Mouse (Mus musculus): ENCODE results near the gene Csmd2.

The Csmd2 gene

DNA sequence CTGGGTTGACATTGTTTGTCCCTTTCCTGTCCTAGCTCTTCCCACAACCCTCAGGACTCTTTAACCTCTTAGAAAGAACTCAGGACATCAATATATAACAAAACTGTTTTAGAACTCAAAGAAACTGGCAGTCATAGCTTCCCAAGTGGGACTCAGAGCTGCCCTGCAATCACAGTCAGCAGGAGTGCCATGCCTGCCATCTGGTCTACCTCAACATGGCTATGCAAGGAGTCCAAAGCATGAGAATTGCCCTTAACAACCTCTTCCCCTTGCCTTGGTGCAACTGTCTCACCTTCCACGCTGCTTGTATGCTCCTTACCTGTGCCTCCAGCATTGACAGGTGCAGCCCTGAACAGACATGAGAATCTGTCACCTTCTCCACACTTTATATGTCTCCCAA, 415.0 kb downstream of the Csmd2 start:
- DNase-seq (ENCODE audit: extremely low read depth, low read depth, low spot score) = no peak

DNA sequence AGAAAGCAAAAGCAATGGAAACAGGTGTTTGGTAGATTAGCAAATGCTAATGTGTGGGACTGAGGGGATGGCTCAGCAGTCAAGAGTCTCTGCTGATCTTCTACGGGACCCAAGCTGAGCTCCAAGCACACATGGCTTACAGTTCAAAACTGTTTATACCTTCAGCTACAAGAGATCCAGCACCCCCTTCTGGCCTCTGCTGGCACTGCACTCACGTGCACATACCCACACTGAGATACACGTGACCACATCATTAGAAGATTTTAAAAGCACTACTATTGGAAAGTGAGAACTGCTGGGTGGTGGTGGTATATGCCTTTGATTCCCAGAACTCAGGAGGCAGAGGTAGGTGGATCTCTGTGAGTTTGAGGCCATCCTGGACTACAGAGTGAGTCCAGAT, 417.9 kb downstream of the Csmd2 start:
- DNase-seq (ENCODE audit: extremely low read depth, low read depth, low spot score) = no peak

- DNase-seq (ENCODE audit: extremely low read depth, low read depth, low spot score) = no peak
These were observed 419.6 kb downstream of the Csmd2 start for GRCm38 (mm10) chr4:128407084-128407845.

GRCm38 (mm10) chr4:128411941-128412630, 424.4 kb downstream of the Csmd2 start:
- DNase-seq (ENCODE audit: extremely low read depth, low read depth, low spot score) = no peak

- no peak for DNase-seq (ENCODE audit: extremely low read depth, low read depth, low spot score)
These were observed 427.1 kb downstream of the Csmd2 start for GRCm38 (mm10) chr4:128414741-128415140.

- no peak for DNase-seq (ENCODE audit: extremely low read depth, low read depth, low spot score)
These were observed 432.4 kb downstream of the Csmd2 start for GRCm38 (mm10) chr4:128419988-128420617.

DNA sequence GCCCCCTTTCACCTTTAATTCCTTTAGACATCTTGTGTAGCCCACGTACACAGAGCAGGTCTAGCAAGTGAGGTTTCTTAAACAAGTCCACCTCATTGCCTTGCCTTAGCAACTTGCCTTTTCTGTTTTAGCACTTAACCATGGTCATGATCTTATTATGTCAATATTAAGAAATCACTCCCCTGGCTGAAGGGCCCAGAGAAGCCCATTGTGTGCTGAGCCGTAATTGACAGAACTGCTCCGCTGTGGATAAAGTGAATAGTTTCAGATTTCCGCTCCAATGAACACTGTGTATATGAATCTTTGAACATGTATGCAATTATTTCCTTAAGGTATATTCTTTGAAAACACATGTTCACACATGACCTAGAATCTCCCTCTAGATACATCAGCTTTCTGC, 434.8 kb downstream of the Csmd2 start:
- no peak for DNase-seq (ENCODE audit: extremely low read depth, low read depth, low spot score)

GRCm38 (mm10) chr4:128425339-128425738, 437.7 kb downstream of the Csmd2 start:
- no peak for DNase-seq (ENCODE audit: extremely low read depth, low read depth, low spot score)

GRCm38 (mm10) chr4:128427261-128428030, 439.8 kb downstream of the Csmd2 start:
- no peak for DNase-seq (ENCODE audit: extremely low read depth, low read depth, low spot score)

DNA sequence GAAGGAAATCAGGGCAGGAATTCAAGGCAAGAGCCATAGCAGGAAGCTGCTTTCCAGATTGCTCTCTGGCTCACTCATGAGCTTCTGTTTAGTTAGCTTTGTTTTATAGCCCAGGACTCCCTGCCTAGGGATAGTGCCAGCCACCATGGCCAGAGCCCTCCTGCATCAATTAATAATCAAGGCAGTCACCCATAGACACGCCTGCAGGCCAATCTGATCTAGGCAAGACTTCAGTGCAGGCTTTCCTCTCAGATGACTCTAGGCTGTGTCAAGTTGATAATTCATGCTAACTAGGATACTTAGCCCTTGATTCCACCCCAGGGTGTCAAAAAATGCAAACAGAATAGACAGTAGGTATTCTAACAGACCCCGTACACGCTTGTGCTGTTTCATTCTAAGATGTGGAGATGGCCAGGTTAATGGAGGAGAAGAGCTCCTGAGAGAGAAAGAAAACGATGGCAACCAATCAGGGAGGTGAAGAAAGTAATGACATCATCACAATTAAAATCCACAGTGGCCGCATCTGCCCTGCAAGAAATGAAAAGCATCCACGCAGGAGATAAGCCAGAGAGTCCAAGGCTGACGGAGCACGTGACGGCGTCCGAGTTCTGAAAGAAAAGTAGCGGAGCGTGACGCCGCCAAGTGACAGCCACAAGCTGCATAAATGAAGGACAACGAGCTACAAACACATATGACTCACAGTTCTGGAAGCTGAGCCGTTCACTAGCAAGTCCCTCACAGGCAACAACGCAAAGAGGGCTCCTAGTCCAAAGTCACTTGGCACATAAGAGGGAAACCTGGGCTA, 440.8 kb downstream of the Csmd2 start:
- DNase-seq (ENCODE audit: extremely low read depth, low read depth, low spot score) = no peak

DNA sequence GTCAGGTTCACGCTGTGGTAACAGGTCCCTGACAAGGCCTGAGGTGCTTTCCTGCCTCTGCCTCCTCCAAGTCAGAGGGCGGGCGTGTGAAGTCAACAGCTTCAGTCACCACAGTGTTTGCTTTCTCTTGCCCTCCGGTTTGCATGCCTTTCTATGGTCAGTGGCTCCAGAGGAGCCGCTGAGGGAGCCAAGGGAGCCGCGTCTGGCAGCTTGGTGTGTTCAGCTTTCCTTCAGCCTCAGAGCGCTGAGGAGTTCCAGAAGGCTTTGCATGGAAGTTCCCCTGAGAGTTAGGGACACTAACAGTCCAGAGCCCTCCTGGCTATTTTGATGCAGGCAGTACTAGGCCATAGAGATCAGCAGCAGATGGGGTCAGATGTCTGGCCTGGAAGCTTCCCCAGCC, 441.9 kb downstream of the Csmd2 start:
- DNase-seq (ENCODE audit: extremely low read depth, low read depth, low spot score) = no peak

DNA sequence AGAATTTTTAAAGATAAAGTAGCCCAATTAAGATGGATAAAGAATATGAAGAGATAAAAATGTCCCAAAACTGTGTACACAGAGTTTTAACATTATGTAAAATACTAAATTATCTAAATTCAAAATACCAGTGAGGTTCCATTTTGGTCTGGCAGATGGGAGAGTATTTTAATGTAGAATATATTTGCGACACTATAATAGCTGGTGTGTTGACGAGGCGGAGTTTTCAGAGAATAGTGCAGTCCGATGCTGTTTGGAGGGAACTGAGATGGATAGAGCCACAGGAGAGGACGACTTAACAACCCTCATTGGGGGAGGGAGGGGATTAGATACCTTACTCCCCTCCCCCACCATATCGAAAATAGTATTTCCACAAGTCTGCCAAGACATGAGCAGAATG, 452.9 kb downstream of the Csmd2 start:
- DNase-seq (ENCODE audit: extremely low read depth, low read depth, low spot score) = no peak

- no peak for DNase-seq (ENCODE audit: extremely low read depth, low read depth, low spot score)
These were observed 453.6 kb downstream of the Csmd2 start for GRCm38 (mm10) chr4:128441228-128441627.

GRCm38 (mm10) chr4:128442791-128443190, 455.1 kb downstream of the Csmd2 start:
- no peak for DNase-seq (ENCODE audit: extremely low read depth, low read depth, low spot score)

- DNase-seq (ENCODE audit: extremely low read depth, low read depth, low spot score) = no peak
These were observed 458.0 kb downstream of the Csmd2 start for GRCm38 (mm10) chr4:128445514-128446260.

GRCm38 (mm10) chr4:128448831-128449431, 461.3 kb downstream of the Csmd2 start:
- no peak for DNase-seq (ENCODE audit: extremely low read depth, low read depth, low spot score)

DNA sequence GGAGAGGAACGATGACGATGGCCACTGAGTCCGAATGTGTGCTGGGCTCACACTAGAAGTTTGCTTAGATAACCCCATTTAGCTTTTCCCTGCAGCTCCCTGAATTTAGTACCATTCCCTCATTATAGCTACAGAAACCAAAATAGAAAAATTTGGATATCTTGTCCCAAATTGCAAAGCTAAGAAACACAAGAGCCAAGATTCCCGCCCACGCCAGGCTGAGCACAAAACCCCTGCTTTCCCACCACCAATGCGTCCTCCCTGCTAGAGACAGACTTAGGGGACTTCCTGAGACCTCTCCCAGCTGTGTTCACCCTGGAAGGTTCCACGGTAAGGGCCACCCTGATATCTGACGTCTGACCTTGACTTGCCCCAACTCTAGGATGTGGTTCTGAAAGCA, 462.5 kb downstream of the Csmd2 start:
- no peak for DNase-seq (ENCODE audit: extremely low read depth, low read depth, low spot score)

DNA sequence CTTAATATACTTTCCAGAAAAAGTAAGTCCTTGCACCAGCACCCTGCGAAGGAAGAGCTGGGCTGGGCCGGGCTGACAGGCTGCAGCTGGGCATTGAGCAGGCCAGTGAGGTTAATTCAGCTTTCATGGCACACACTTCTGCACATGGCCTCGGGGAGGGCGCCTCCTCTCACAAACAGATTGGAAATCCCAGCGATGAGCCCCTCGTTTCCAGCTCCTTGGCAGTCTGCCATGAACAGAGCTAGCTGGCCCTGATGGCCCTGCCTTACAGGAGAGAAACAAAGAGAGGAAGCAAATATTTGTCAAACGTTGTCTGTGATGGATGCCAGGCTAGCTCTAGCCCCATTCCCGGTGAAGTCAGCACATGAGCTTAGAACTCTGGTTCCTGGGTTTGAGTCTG, 463.3 kb downstream of the Csmd2 start:
- no peak for DNase-seq (ENCODE audit: extremely low read depth, low read depth, low spot score)

GRCm38 (mm10) chr4:128451383-128451794, 463.7 kb downstream of the Csmd2 start:
- DNase-seq (ENCODE audit: extremely low read depth, low read depth, low spot score) = no peak
